Mouse (Mus musculus) heart, postnatal 25 days (tissue): ENCODE data around the gene Baz2b. TPM values are rescaled to one million over a fixed set of nuclear protein-coding genes. Genes with fewer than 3 reads are reported as not detected.

Source experiments
- DNase-seq: peaks from one replicate; pipeline ENCODE4 v3.0.0; 2022; ENCODE audit warnings: low spot score
- intact Hi-C: fragments of 180-260 bp; cut with DNase I; formaldehyde crosslinking; loops from one replicate; pipeline ENCODE4 v1.15.1; 2025
- total RNA-seq, 2 experiments: library from RNA; stranded (reverse); gene quantifications; 2 replicates each; pipeline ENCODE4 v1.2.3; 2021

The Baz2b gene
- total RNA-seq, 2 experiments from 2014 or later = 34.7 to 40.5 TPM

DNA sequence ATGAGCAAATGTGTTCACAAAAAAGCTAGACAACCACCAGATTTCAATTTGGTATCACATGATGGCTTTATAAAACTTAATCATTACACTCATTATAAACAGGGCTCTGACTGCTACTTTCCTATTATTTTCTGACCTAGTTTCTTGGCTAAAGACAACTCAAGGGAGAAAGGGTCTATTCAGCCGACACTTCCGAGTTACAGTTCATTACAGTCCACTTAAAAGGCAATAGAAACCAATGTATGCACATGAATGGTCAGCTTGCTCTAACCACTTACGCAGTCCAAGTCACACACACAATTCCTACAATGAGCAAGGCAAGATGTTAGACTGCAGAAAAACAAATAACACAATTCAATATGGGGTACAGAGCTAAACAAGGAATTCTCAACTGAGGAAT, 141.2 kb downstream of the Baz2b start:
- intact Hi-C loops = no loop called here
- DNase-seq = no peak

DNA sequence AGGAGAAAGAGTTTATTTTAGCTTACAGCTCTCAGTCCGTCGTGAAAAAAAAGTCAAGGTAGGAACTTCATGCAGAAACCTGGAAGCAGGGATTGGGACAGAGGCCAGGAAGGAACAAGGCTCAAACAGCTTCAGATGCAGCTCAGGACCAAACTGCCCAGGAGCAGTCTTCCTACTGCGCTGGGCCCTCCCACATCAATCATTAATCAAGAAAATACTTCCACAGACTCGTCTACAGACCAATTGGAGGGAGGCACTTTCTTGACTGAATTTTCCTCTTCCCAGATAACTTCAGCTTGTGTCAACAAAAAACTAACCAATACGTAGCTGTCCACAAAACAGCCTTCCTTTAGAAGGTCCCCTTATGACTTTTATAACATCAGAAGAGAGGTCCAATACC, 144.2 kb downstream of the Baz2b start:
- no peak for DNase-seq
- intact Hi-C loops = no loop called here

DNA sequence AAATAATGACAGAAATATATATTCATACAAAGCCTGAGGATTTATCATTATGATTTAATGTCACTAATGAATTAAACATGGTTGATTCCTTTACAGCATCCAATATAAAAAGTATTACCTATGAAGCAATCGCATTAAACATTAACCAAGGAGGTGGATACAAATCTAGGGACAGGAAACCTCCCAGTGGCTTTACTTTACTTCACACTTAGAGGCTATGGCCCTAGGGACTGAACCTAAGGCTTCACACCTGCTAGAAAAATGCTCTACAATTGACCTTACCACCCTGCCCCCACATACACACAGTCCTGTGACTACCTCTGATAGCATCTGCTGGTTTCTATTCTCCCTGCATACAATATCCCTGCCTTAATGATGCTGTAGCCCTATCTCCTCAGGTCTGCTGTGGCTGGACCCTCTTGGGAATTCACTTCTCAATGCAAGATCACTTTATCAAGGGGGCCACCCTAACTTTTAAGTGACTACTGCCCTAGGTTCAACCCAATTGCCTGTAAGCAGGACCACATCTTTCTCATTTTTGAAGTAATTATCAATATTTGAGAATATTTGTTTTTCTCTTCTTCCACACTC, 149.4 kb downstream of the Baz2b start:
- DNase-seq = no peak
- intact Hi-C loops = no loop called here

DNA sequence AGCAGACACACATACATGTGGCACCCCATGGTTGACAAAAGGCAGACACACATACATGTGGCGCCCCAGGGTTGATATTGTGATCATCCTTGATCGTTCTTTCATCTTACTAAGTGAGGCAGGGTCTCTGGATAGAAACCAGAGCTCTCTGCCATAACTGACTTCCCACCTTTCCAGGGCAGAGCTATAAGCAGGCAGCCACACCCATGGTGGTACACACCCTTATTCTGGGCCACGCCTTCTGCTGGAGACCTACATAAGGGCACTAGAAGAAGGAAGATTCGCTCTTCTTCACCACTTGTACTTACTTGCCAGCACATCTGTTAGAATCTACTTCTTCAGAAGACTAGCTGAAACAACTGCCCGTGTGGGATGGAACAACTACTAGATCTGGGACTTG, 150.3 kb downstream of the Baz2b start:
- intact Hi-C loops = no loop called here
- no peak for DNase-seq

DNA sequence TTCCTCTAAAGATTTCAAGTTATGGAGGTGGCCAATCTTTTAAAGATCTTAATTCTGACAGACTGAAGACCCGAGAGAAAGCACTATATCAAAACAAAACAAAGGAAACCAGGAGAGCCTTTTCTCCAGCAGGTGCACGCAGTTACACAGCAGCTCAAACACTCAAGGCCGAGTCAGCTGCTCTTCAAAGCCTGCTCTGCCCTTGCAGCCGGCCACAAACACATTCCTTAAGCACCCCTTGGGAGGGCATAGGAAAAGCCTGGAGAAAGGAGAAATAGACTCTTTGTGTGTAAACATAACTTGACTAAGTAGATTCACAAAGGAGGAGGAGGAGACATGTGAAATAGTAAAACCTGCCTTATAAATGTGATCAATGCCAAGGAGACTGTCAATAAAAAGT, 153.6 kb downstream of the Baz2b start:
- intact Hi-C loops = no loop called here
- DNase-seq = no peak

DNA sequence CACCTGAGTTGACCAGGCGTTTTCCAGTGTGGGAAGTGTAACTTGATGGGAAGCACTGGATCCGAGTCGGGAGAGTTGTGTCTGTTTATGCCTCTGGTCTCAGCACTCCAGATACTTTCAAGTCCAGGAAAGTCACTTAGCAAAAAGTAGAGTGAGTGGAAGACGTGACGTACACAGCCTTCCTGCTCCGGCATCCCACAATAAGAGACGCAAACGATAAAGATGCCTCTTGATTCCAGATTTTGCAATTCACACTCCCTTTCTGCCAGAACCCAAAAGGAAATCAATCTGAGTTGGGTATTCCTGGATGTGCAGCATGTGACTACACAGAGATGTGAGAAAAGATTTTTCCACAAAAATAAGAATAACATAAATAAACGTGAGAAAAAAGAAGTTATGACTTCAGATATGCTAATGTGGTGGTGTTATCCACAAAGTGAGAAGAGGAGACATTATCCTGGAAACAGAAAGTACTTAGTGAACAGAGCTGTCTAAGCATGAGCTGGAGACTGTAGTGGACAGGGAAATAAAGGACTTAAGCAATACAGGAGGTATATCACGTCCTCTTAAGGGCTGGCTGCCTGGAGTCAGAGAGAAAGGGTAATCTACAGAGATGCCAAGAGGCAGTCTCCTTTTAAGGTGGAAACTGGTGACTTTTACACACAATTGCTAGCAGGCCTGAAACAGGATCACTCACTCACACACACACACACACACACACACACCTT, 154.7 kb downstream of the Baz2b start:
- intact Hi-C loops = no loop called here
- DNase-seq = no peak

DNA sequence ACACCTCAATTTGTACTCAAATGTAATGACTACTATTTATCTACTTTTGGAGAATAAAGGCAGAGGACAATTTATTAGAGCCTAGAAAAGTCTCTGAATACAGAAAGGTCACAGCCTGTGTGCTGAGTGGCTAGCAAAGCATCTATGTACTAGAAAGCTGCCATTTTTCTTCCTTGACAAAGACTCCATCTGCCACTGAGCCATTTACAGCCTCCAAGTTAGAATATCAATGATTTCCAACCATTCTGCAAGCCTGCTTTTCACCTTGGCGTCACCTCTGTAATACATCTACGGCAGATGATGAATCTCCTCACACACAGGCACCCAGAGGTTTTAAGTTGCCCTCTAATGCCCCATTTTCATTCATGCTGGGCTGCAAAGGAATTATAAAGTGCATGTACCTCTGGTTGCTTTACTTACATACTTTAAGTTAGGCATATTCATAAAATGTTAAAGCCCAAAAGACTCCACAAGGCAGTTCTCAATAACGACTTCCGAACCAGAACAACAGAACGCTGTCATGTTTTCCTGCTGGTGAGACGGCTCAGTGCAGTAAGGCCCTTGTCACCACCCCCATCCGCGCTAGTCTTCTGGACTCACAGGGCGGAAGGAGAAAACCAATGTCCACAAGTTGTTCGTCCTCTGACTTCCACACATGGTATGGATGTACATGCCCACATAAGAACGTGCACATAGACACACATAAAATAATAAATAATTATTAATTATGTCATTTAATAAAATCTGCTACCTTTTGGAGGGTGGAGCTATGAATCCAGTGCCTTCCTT, 156.2 kb downstream of the Baz2b start:
- no peak for DNase-seq
- intact Hi-C loops = no loop called here

DNA sequence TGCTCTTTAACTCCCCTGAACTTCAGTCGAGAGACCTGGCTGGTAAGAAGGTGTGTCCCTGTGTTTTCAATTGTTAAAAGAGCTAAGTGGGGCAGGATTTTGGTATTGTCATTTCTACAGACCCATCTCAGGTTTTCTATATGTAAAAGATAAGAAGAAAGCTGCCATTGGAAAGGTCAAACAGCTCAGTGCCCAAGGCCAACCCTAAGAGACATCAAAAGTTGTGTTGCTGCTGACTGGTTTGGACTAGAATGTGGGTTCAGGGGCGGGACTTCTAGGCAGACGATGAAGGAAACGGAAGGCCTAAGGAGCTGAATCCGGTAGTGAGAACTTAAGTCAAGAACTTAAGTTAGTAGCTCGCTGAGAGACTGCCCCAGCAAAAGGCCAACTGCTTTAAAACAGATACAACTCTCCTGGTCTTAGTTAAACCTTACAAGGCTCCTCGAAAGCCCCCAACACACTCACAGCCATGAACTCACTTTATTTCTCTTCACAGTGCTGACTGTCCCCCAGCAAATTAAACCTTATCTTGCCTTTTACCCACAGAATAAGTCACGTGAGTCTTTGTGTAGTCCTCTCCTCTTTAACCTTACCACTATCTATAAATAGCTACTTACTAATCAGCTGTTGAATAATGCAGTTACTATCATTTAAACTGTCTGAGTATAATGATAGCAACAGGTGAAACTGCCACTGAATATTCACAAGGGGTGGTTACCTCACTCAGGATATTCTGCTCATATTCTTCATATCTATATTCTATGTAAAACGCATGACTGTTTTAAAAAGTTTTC, 158.8 kb downstream of the Baz2b start:
- intact Hi-C loops = no loop called here
- DNase-seq = no peak

DNA sequence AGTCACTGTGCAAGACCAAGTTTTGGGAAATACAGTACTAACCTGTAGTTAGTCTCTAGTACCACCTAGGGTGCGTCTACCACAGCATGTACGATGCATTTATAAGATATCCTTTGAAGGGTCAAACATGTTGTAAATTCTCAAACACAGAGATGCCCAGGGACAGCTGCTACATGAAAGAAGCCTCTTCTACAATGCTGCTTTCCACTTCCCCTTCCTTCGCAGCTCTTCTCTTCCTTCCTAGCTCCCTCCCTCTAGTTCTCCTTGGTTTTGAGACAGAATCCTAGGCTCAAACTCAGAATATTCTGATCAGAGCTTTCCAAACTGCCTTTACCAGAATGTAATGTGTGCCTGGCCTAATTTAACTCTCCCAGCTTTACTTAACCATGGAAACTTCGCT, 159.8 kb downstream of the Baz2b start:
- intact Hi-C loops = loop anchor here (5.0 kb wide), 2 partner anchors 37 to 162 kb away; no protein-coding TSS in a partner anchor
- DNase-seq = no peak

DNA sequence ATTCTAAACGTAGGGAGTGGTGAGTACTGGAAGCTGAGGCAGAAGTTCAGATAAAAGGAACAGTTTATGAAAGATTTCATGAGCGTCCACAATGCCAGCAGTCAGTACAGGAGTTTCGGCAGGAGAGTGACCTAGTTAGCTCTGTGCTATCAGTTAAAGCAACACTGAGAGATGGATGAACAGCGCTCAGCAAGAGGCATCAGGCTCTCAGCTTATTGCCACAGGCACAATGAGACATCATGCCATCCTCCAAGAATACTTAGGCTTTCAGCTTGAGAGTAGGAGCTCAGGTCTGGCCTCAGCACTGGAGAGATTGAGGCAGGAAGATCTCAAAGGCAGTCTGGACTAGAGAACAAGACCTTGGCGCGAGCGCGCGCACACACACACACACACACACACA, 160.3 kb downstream of the Baz2b start:
- intact Hi-C loops = loop anchor here (5.0 kb wide), 2 partner anchors 38 to 163 kb away; no protein-coding TSS in a partner anchor
- no peak for DNase-seq

DNA sequence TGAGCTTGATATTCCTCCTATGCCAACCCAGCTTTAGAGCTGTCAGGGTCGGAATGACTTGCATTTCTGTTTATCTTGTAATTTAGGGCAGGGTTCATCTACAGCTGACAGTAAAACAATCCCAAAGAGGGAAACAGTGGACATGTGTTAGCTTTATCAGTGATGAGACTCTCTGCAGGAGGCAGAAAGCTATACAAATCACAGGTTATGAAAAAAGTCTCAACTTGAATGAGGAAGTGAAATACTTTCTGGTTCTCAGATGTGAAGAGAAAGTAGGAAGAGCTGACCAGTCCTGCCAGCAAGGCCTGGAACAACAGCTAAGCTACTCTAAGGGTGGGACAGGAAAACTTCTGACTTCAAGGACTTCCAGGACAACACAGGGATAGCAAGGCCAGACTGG, 163.6 kb downstream of the Baz2b start:
- intact Hi-C loops = loop anchor here (5.0 kb wide), 2 partner anchors 41 to 166 kb away; no protein-coding TSS in a partner anchor
- no peak for DNase-seq

DNA sequence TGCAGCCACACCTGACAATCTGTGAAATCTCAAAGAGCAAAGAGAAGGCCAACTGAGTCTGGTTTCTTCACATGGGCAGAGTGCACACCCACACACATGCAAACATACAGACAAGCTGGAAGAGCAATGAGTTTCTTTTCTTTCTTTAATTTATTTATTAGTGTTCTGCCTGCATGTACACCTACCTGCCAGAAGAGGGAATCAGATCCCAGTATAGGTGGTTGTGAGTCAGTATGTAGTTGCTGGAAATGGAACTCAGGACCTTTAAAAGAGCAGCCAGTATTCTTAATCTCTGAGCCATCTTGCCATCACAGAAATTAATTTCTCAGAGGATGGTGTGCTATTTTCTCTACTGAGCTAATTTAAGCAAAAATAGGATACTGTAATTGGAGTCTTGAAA, 164.7 kb downstream of the Baz2b start:
- intact Hi-C loops = loop anchor here (5.0 kb wide), 2 partner anchors 42 to 167 kb away; no protein-coding TSS in a partner anchor
- no peak for DNase-seq

DNA sequence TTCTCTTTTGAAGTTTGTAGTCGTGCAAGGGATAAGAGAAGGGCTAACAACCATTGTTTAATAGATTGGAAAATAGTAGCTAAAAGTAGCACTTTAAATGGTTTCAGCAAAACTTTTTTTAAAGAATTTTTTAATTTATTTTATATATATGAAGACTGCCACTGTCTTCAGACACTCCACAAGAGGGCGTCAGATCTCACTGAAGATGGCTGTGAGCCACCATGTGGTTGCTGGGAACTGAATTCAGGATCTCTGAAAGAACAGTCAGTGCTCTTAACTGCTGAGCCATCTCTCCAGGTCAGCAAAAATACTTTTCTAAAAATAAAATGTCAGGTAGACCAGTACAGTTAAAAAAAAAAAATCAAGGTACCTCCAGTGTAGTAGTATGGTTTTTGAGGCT, 165.1 kb downstream of the Baz2b start:
- intact Hi-C loops = no loop called here
- no peak for DNase-seq

DNA sequence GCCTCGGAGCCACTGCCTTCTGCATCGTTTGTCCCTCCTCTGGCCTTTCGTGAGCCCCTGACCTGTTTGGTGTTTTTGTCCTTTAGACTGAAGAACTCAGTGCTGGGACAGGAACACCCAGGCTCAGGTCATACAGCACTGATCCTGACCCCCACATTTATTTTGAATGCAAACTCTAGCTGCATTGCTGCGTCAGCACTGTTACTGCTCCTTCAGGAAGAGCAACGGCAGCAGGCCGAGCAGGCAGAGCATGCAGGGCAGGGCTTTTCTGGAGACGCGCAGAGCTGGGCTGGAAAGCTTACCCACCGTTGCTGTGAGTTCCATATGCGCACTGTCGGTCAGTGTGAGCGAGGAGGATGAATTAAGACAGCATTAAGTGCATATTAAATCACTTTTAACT, 166.9 kb downstream of the Baz2b start:
- DNase-seq = no peak
- intact Hi-C loops = no loop called here

DNA sequence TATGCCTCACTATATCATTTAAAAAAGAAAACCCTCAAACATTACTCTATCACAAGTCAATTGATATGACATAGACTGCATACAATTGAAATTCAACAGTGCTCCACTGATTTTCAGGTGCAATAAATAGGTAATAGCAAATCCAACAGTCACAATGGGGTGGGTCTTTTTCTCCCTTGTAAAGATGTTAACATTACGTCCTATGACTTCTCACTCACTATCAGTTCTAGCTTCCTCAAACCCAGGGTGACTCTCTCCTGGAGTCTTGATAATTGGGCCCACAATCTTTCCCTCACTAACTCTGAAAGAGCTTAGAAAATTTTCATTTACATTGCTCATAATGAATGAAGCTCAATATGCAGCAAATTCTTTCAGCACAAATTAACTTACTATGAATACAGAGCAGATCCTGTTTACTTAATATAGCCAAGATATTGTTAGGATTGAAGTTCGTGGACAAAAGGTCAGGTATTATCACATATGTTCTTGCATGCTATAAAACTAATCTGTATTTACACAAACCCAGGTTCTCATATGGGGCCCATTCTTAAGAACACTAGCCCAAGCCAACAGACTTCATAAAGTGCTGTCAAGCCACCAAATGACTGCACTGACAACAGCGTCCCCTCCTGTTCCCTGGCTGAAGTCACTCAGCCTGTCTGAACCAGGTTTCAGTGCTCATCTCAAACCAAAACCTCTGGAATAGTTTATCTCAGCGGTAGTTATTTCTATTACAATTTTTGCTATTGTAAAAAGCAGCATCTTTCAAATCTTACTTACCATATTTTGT, 168.0 kb downstream of the Baz2b start:
- intact Hi-C loops = no loop called here
- DNase-seq = no peak

DNA sequence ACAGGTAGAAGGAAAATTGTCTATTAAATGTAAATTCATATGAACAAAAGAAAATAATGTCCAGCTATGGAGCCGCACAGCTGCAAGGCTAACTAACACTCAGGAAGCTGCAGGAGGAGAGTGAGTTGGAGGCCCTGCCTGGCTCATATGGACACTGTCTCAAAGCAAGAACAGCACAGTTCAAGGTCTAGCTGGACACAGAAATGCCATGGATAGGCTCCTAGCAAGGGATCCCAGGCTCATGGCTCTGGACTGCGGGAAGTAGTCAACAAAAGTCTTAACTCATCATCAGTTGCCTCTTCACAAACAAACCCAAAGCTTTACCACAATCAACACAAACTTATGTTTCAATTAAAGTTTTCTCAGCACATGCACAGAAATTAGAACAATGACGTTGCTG, 169.5 kb downstream of the Baz2b start:
- intact Hi-C loops = no loop called here

DNA sequence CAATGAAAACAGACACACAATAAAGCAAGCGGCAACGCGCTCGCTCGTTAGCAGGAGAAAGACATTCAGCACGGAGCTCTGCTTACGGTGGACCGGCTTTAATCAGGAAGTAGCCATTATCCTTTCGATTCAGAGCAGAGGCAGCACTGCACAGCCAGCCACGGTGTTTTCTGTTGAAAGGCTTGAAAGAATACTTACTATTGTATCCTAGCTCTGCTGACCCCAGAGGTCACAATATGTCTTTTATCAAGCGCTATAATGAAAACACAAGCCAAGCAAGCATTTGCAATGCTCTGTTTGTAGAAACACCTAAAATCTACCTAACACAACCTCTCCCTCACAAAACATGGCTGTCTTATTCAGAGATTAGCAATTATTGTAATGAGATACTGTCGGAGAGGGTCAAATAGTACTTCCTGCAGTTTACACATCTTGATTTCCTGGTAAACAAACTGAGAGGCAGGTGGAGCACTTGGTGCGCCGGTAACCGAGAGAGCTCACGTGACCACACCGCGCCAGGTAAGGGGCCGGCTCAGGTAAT, 172.6 kb downstream of the Baz2b start:
- no peak for DNase-seq
- intact Hi-C loops = loop anchor here (5.0 kb wide), 1 partner anchor 85 kb away; no protein-coding TSS in a partner anchor

More for the DNA sequence above, 169.5 kb downstream of the Baz2b start:
- no peak for DNase-seq

DNA sequence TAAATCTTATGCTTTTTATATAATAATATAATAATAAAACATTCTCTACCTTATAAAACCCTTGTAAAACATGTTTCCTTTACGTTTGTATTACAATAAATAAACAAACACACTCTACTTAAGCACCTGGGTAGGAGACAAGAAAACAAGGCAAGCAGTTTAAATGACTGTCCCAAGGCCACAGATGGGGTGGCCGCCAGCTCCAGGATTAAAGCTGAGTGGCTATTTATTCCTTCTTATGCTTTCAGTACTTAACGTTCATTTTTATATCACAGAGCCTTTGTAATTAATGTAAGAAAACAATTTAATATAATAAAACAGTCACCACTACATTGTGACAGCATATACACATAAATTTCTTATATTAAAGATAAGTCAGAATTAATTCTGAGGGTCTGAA, 173.3 kb downstream of the Baz2b start:
- no peak for DNase-seq
- intact Hi-C loops = loop anchor here (5.0 kb wide), 1 partner anchor 86 kb away; no protein-coding TSS in a partner anchor

DNA sequence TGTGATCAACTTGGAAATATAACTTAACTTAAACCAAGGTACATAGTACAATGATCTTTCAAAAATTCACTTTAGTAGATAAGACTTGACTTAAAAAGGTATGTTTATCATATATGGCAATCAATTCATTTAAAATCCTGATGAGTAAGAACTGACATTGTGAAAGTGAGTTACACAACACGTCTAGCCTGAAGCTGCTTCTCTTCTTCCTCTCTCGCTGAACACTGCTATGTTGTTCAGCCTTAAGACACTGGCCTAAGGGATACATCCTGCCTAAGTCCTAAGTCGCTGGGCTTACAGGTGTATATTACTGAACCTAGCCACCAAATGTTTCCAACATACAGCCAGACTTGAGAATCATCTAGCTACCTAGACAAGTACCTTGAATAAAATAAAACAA, 178.6 kb downstream of the Baz2b start:
- intact Hi-C loops = no loop called here

More for the DNA sequence above, 178.6 kb downstream of the Baz2b start:
- no peak for DNase-seq
